Mouse (Mus musculus) adrenal gland, postnatal 25 days (tissue): ENCODE measurements around the gene Mgat4a. TPM values are rescaled to one million over a fixed set of nuclear protein-coding genes. Genes with fewer than 3 reads are reported as not detected.
A peak's percentile ranks its signal among the peaks of the same experiment; 100 is the strongest.

ENCODE experiments used
- DNase-seq: peaks from one replicate; pipeline ENCODE4 v3.0.0; 2021; ENCODE audit warnings: mixed read lengths
- total RNA-seq: library from RNA; stranded (reverse); gene quantifications from 2 replicates; pipeline ENCODE4 v1.2.3, GENCODE M21; 2021

Mgat4a gene
- total RNA-seq, 1 experiment from 2014 or later = 7.0 TPM

GRCm38 (mm10) chr1:37457546-37457945, 83.3 kb downstream of the Mgat4a start:
- no peak for DNase-seq

- no peak for DNase-seq
Observed at GRCm38 (mm10) chr1:37451270-37451669, 89.5 kb downstream of the Mgat4a start.

GRCm38 (mm10) chr1:37448361-37449095, 92.3 kb downstream of the Mgat4a start:
- DNase-seq = peak; percentile 71

- no peak for DNase-seq
Observed at GRCm38 (mm10) chr1:37442848-37443835, 97.7 kb downstream of the Mgat4a start.

- DNase-seq = no peak
Observed at GRCm38 (mm10) chr1:37436419-37436818, 104.4 kb downstream of the Mgat4a start.

GRCm38 (mm10) chr1:37430297-37430840, 110.4 kb downstream of the Mgat4a start:
- DNase-seq = no peak

GRCm38 (mm10) chr1:37429366-37430296, 111.2 kb downstream of the Mgat4a start, which contains the start of the genes Coa5 and Unc50:
Coa5 (minus strand) TSS chr1:37430103.
Unc50 (plus strand) TSS chr1:37430139.
- DNase-seq = peak; percentile 93

- no peak for DNase-seq
Observed at GRCm38 (mm10) chr1:37428911-37429310, 111.9 kb downstream of the Mgat4a start.

GRCm38 (mm10) chr1:37427144-37427875, 113.5 kb downstream of the Mgat4a start:
- DNase-seq = no peak

- DNase-seq = no peak
Observed at GRCm38 (mm10) chr1:37419420-37419819, 121.4 kb downstream of the Mgat4a start.

GRCm38 (mm10) chr1:37415394-37415793, 125.4 kb downstream of the Mgat4a start:
- no peak for DNase-seq

- DNase-seq = no peak
Observed at GRCm38 (mm10) chr1:37409647-37410046, 131.2 kb downstream of the Mgat4a start.

- DNase-seq = no peak
Observed at GRCm38 (mm10) chr1:37408678-37409077, 132.1 kb downstream of the Mgat4a start.

- no peak for DNase-seq
Observed at GRCm38 (mm10) chr1:37408059-37408458, 132.8 kb downstream of the Mgat4a start.

GRCm38 (mm10) chr1:37407228-37407627, 133.6 kb downstream of the Mgat4a start:
- DNase-seq = no peak

- no peak for DNase-seq
Observed at GRCm38 (mm10) chr1:37405137-37405536, 135.7 kb downstream of the Mgat4a start.

GRCm38 (mm10) chr1:37401687-37402086, 139.1 kb downstream of the Mgat4a start:
- DNase-seq = peak; percentile 64

- no peak for DNase-seq
Observed at GRCm38 (mm10) chr1:37399734-37400133, 141.1 kb downstream of the Mgat4a start.

GRCm38 (mm10) chr1:37398961-37399360, 141.9 kb downstream of the Mgat4a start:
- DNase-seq = no peak

GRCm38 (mm10) chr1:37396481-37396880, 144.3 kb downstream of the Mgat4a start:
- no peak for DNase-seq

- DNase-seq = no peak
Observed at GRCm38 (mm10) chr1:37393174-37393573, 147.6 kb downstream of the Mgat4a start.
